Mouse (Mus musculus) kidney, embryonic 14.5 days (tissue): ENCODE results near the gene Fbxw10. TPM values are rescaled to one million over a fixed set of nuclear protein-coding genes. Genes with fewer than 3 reads are reported as not detected.

Experiments
- ATAC-seq: fragments of 200-750 bp; cut with Nextera tagmentation; 2 replicates; pipeline ENCODE4 v1.8.0; 2017; ENCODE audit warnings: moderate number of reproducible peaks, mild to moderate bottlenecking, moderate TSS enrichment, moderate library complexity; ENCODE audit not compliant: low FRiP score, low TSS enrichment
- H3K27ac ChIP-seq: fragments of 300-500 bp; sonication (generic); 2 replicates; pipeline ENCODE4 v1.5.1; 2014; ENCODE audit warnings: low read depth, mild to moderate bottlenecking, low read length, moderate library complexity, mixed read lengths
- H3K27me3 ChIP-seq: fragments of 300-500 bp; sonication (generic); 2 replicates; pipeline ENCODE4 v1.6.1; 2014; ENCODE audit warnings: mild to moderate bottlenecking, low read length; ENCODE audit not compliant: control insufficient read depth, insufficient read depth
- H3K36me3 ChIP-seq: fragments of 300-500 bp; sonication (generic); 2 replicates; pipeline ENCODE4 v1.6.1; 2014; ENCODE audit warnings: low read length, mixed read lengths; ENCODE audit not compliant: control insufficient read depth, insufficient read depth
- H3K4me1 ChIP-seq: fragments of 300-500 bp; sonication (generic); 2 replicates; pipeline ENCODE4 v1.6.1; 2014; ENCODE audit warnings: low read length, mixed read lengths; ENCODE audit not compliant: control insufficient read depth, insufficient read depth
- H3K4me2 ChIP-seq: fragments of 300-500 bp; sonication (generic); replicated peaks from 2 replicates; pipeline ENCODE4 v1.6.1; 2014; ENCODE audit warnings: low read depth, mild to moderate bottlenecking, low read length
- H3K4me3 ChIP-seq: fragments of 300-500 bp; sonication (generic); 2 replicates; pipeline ENCODE4 v1.5.1; 2014; ENCODE audit warnings: mild to moderate bottlenecking, low read length
- H3K9ac ChIP-seq: fragments of 300-500 bp; sonication (generic); 2 replicates; pipeline ENCODE4 v1.6.1; 2014; ENCODE audit warnings: low read depth, mild to moderate bottlenecking, low read length, moderate library complexity
- H3K9me3 ChIP-seq: fragments of 300-500 bp; sonication (generic); 2 replicates; pipeline ENCODE4 v1.6.1; 2016; ENCODE audit warnings: low read length; ENCODE audit not compliant: control insufficient read depth
- WGBS: fragments of 180-500 bp; shearing (Covaris S2); extraction: QIAGEN DNeasy Blood & Tissue Kit; methylation state at CpG from one replicate; pipeline ENCODE4 v1.1.7; 2014; 5-methylcytosine and 5-hydroxymethylcytosine counted together
- polyA plus RNA-seq: library from polyadenylated mRNA; unstranded; fragments of >200 nt; fragmentation: Nextera tagmentation; extraction: Ambion mirVana; gene quantifications from 2 replicates; pipeline ENCODE4 v1.2.1, GENCODE M21; 2014

Fbxw10 gene
- polyA plus RNA-seq, 1 experiment from 2014 or later, result 0.73 TPM

DNA sequence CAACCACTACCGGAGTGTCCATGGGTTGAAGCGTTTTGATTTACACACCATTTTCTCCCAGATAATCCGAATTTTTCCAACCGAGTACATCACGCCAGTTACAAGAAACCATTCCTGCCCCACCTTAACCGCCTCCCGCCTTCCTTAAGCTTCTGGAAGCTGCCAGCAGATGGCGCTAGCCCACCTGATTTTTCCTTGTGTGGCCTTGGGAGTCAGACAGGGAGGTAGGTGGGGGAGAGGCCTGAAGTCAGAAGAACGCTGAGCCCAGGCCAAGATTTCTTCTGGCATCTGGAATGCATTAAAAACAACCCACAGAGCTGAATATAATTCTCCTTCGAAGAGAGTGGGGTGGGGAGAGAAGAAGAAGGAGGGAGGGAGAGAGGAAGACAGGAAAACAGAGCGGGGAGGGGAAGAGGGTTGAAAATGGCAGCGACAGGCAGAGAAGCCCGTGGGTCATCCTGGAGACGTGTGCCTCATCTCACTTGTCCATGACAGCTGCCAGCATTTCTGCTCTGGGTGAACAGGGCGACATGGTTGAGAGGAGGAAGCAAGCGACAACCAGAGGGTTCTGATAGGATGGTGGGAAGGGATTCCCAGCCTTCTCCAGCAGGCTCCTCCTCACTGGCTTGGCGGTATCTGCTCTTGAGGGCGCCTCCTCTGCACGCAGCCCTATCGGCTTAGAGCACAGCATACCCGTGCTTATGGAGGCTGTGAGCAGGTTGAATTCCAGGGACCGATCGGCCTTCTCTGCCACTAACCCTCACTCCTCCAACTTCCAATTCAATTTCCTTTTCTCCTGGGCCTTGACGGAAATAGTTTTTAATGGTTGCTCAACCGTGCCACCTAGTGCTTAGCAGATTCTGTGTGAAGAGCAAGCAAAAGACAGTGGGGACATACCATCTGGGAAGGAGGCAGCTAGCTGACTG, 74.4 kb downstream of the Fbxw10 start:
- Histone ChIP-seq H3K36me3 (no peaks in the 10 kb centered on the region), H3K4me3 (peak overlapping the region; percentile 13), H3K9ac (peak overlapping the region; percentile 34; the same call in 1 of the 2 replicates), H3K9me3 (no peaks in the 10 kb centered on the region), H3K27ac (peak overlapping the region; percentile 81), H3K4me2 (peak overlapping the region; percentile 40), H3K27me3 (no peaks in the 10 kb centered on the region), H3K4me1 (peaks cover 4% of the 10 kb centered on the region; the same call in 1 of the 2 replicates)
- 15% methylated on average over 25 of the region's 25 CpGs for WGBS
- ATAC-seq, result peak; percentile 92

GRCm38 (mm10) chr11:62924091-62924761, 77.4 kb downstream of the Fbxw10 start:
- peaks cover 4% of the 10 kb centered on the region; the same call in 1 of the 2 replicates for H3K4me1 ChIP-seq
- H3K9ac ChIP-seq, result no peak overlapping the region
- no peak overlapping the region for H3K4me3 ChIP-seq
- no peak overlapping the region for H3K4me2 ChIP-seq
- 77% methylated on average over 6 of the region's 6 CpGs for WGBS
- H3K36me3 ChIP-seq, result no peaks in the 10 kb centered on the region
- H3K27ac ChIP-seq, result no peak overlapping the region
- no peaks in the 10 kb centered on the region for H3K9me3 ChIP-seq
- no peak for ATAC-seq
- no peaks in the 10 kb centered on the region for H3K27me3 ChIP-seq

Other genes with a start within 250 kb of the Fbxw10 start
- gene Lrrc75a, start 198.5 kb upstream of the Fbxw10 start, polyA plus RNA-seq, result 16.4 and 18.7 TPM in 2 replicates
- gene Mmgt2, start 198.4 kb upstream of the Fbxw10 start, polyA plus RNA-seq, result 63.4 and 63.8 TPM in 2 replicates
- 5.9 and 10.1 TPM in 2 replicates for gene Zfp287, start 115.2 kb upstream of the Fbxw10 start, polyA plus RNA-seq
- not detected in 2 replicates for gene Gm10428, start 94.0 kb upstream of the Fbxw10 start, polyA plus RNA-seq
- 19.6 and 19.7 TPM in 2 replicates for gene Zfp286, start 57.6 kb upstream of the Fbxw10 start, polyA plus RNA-seq
- 10.5 and 18.6 TPM in 2 replicates for gene Trim16, start 26.8 kb upstream of the Fbxw10 start, polyA plus RNA-seq
- 62.1 and 62.9 TPM in 2 replicates for gene Tvp23b, start 32.4 kb downstream of the Fbxw10 start, polyA plus RNA-seq
- 0.29 TPM in 1 of 2 replicates, not detected in the other for gene Cdrt4, start 104.1 kb downstream of the Fbxw10 start, polyA plus RNA-seq
- not detected in 2 replicates for gene Tekt3, start 214.6 kb downstream of the Fbxw10 start, polyA plus RNA-seq